Mouse (Mus musculus): ENCODE results near the gene Ssu72.

DNA sequence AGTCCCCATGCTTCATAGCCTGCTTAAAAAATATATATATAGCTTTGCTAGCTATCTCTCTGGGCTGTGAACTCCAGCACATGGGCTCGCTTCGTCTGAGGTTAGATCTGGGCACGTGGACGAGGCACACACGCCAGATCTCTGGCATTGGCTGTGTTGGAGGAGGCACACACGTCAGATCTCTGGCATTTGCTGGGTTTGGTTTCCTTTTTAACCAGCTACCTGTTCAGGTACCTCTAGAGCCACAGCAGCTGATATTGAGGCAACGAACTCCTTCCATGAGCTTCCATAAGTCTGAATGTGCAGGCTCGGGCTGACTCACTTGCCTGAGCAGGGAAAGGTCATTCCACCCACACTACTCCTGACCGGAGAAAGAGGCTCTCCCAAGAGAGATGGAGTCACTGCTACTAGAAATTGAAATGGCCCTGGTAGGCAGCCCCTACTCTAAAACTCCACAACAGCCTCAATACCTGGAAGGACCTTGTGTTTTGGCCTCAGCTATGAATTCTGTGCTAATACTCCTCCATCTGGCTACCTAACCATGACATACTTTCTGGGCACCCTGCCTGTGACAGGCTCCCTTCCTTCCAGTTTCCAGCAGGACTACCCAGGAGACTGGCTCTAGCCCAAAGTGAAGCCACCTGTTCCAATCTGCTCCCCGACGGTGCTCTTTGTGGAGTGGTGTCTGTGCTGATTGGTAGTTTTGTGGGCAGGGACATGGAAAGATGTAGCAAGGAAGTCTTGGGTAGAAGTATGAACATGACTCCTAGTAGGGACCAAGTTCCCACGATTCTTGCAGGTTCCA, 13.8 kb upstream of the Ssu72 start:
- TF ChIP-seq CTCF (conservative IDR thresholded peaks at IDR 0.05; ENCODE audit: insufficient read depth, insufficient read length, low read depth, low read length) (no peak), POLR2A (IDR thresholded peaks at IDR 0.05; ENCODE audit: low read depth, low read length) (no peak)
